11 mouse cellular contexts compared by ENCODE assay signal in genomic region chr8:125872501-125873249, GRCm38 (mm10). TPM values are rescaled to one million over a fixed set of nuclear protein-coding genes. Genes with fewer than 3 reads are reported as not detected.
A peak's percentile ranks its signal among the peaks of the same experiment; 100 is the strongest.
DNase-seq lines count a peak whose midpoint lies in the region; ATAC-seq and TF ChIP-seq lines count a peak whose summit lies in the region.
"Had no signal": no experiment of that assay in that cellular context is flagged by ENCODE, and none has a peak within 500 bp of the region (broad histone marks: within the 10 kb centered on the region; RNA-seq: fewer than 3 reads in every experiment).

No protein-coding gene starts in this region.

- no peaks in the 10 kb centered on the region for H3K36me3 ChIP-seq in kidney, embryonic 14.5 days (ENCODE audit: control insufficient read depth, insufficient read depth, low read length)
- H3K36me3 ChIP-seq in limb, embryonic 13.5 days = no peaks in the 10 kb centered on the region
- H3K36me3 ChIP-seq: embryonic facial prominence, embryonic 13.5 days had no signal

- CTCF ChIA-PET in Patski (lab: Charles Lee) = interaction anchor here (1.4 kb wide), 1 partner anchor 301 kb away, joined by 3 read pairs; no protein-coding TSS in a partner anchor

- in situ Hi-C loops in Patski (cut with MboI; ENCODE audit: low pct_unique_long_range_greater_than_20kb) = loop anchor here (5.0 kb wide), 2 partner anchors 525 to 805 kb away; no protein-coding TSS in a partner anchor

- no peak overlapping the region for H3K4me3 ChIP-seq in kidney, embryonic 14.5 days (ENCODE audit: low read length)
- no peak overlapping the region for H3K4me3 ChIP-seq in limb, embryonic 13.5 days
- H3K4me3 ChIP-seq: embryonic facial prominence, embryonic 13.5 days had no signal

- no peak for DNase-seq in kidney, postnatal 25 days
- DNase-seq in MN1 (ENCODE audit: low spot score) (peak; percentile 43), Patski (ENCODE audit: low read depth, low spot score) (peak; percentile 67)
- DNase-seq in retina, postnatal 1 day = no peak
- DNase-seq in left cerebral cortex, postnatal 36 days (ENCODE audit: low spot score in 2 of 2) = no peak

- intact Hi-C loops in left cerebral cortex, postnatal 36 days (cut with DNase I) = loop anchor here (5.0 kb wide), 2 partner anchors 50 to 690 kb away; no protein-coding TSS in a partner anchor

- peak overlapping the region; percentile 84 for H3K27ac ChIP-seq in kidney, embryonic 14.5 days (ENCODE audit: low read depth, low read length)
- H3K27ac ChIP-seq in limb, embryonic 13.5 days = peak overlapping the region; percentile 49
- H3K27ac ChIP-seq: embryonic facial prominence, embryonic 13.5 days; hindbrain, embryonic 14.5 days had no signal

- TF ChIP-seq CTCF in Patski (IDR thresholded peaks at IDR 0.05) = no peak

- no peaks in the 10 kb centered on the region for H3K27me3 ChIP-seq in kidney, embryonic 14.5 days (ENCODE audit: control insufficient read depth, insufficient read depth, low read length)
- H3K27me3 ChIP-seq in Patski = no peaks in the 10 kb centered on the region
- H3K27me3 ChIP-seq in limb, embryonic 13.5 days = peaks cover 17% of the 10 kb centered on the region

- no peak overlapping the region for H3K4me2 ChIP-seq in kidney, embryonic 14.5 days (replicated peaks; ENCODE audit: low read depth, low read length)
- no peak overlapping the region for H3K4me2 ChIP-seq in limb, embryonic 13.5 days (replicated peaks)
- H3K4me2 ChIP-seq: embryonic facial prominence, embryonic 13.5 days; hindbrain, embryonic 14.5 days had no signal

- no peaks in the 10 kb centered on the region for H3K9me3 ChIP-seq in kidney, embryonic 14.5 days (ENCODE audit: control insufficient read depth, low read length)
- H3K9me3 ChIP-seq in limb, embryonic 13.5 days = no peaks in the 10 kb centered on the region
- H3K9me3 ChIP-seq: embryonic facial prominence, embryonic 13.5 days had no signal

- no peak overlapping the region for H3K9ac ChIP-seq in kidney, embryonic 14.5 days (ENCODE audit: low read depth, low read length)
- no peak overlapping the region for H3K9ac ChIP-seq in limb, embryonic 13.5 days
- H3K9ac ChIP-seq: embryonic facial prominence, embryonic 13.5 days; hindbrain, embryonic 14.5 days had no signal

- WGBS in kidney, embryonic 14.5 days = 11% methylated on average over 9 of the region's 9 CpGs
- 30% methylated on average over 9 of the region's 9 CpGs for WGBS in limb, embryonic 13.5 days

- POLR2A ChIA-PET in Patski (lab: Charles Lee) = interaction anchor here (1.2 to 1.3 kb wide), 2 partner anchors 411 to 804 kb away, joined by 3 read pairs; no protein-coding TSS in a partner anchor

- peaks cover 29% of the 10 kb centered on the region for H3K4me1 ChIP-seq in kidney, embryonic 14.5 days (ENCODE audit: control insufficient read depth, insufficient read depth, low read length)
- peaks cover 31% of the 10 kb centered on the region for H3K4me1 ChIP-seq in limb, embryonic 13.5 days

- peak; percentile 56 for ATAC-seq in kidney, embryonic 14.5 days (ENCODE audit: low FRiP score, low TSS enrichment)
- ATAC-seq in Patski = peak; percentile 20
- ATAC-seq in limb, embryonic 13.5 days (ENCODE audit: low FRiP score, low read depth) = peak; percentile 60; the same call in 1 of the 2 replicates

RNA-seq across cellular contexts. Expression of gene Pcnx2, which starts 25.4 kb away (rescaled TPM):
- 0.15 and 0.19 TPM in 2 replicates for polyA plus RNA-seq in kidney, embryonic 14.5 days (2014; fragmentation: Nextera tagmentation; extraction: Ambion mirVana)
- polyA plus RNA-seq in Patski (2021) = 0.27 TPM
- 0.11 and 0.13 TPM in 2 replicates for polyA plus RNA-seq in limb, embryonic 13.5 days (2015; fragmentation: Nextera tagmentation; extraction: Ambion mirVana)
- total RNA-seq in left cerebral cortex, postnatal 36 days (2021) = 10 to 100 TPM; 87.6 to 97.2 TPM
- total RNA-seq: CH12.LX; granulocyte monocyte progenitor cell, adult 5-6 weeks had no signal

RNA-seq across cellular contexts. Expression of gene Map3k21, which starts 37.6 kb away (rescaled TPM):
- polyA plus RNA-seq in kidney, embryonic 14.5 days (2014; fragmentation: Nextera tagmentation; extraction: Ambion mirVana) = 4.3 and 5.8 TPM in 2 replicates
- 11.9 TPM for polyA plus RNA-seq in Patski (2021)
- 0.04 and 0.11 TPM in 2 replicates for polyA plus RNA-seq in limb, embryonic 13.5 days (2015; fragmentation: Nextera tagmentation; extraction: Ambion mirVana)
- total RNA-seq in left cerebral cortex, postnatal 36 days (2021) = 1 to 10 TPM; 1.9 to 2.9 TPM
- total RNA-seq: CH12.LX; granulocyte monocyte progenitor cell, adult 5-6 weeks had no signal

Comparison
In these comparisons a context has a peak if more than half of its experiments do, and no peak if none do; other contexts are left out.
1. DNase-seq: peak in MN1 (single experiment) and Patski (single experiment); none in kidney, postnatal 25 days (0 of 2), retina, postnatal 1 day (single experiment) and left cerebral cortex, postnatal 36 days (0 of 2).
2. Peak in every context shown above with its lines, with median percentiles within 50 percentile points of each other: ATAC-seq.